Mouse (Mus musculus): Measurements from ENCODE around the gene Lgals3bp.

DNA sequence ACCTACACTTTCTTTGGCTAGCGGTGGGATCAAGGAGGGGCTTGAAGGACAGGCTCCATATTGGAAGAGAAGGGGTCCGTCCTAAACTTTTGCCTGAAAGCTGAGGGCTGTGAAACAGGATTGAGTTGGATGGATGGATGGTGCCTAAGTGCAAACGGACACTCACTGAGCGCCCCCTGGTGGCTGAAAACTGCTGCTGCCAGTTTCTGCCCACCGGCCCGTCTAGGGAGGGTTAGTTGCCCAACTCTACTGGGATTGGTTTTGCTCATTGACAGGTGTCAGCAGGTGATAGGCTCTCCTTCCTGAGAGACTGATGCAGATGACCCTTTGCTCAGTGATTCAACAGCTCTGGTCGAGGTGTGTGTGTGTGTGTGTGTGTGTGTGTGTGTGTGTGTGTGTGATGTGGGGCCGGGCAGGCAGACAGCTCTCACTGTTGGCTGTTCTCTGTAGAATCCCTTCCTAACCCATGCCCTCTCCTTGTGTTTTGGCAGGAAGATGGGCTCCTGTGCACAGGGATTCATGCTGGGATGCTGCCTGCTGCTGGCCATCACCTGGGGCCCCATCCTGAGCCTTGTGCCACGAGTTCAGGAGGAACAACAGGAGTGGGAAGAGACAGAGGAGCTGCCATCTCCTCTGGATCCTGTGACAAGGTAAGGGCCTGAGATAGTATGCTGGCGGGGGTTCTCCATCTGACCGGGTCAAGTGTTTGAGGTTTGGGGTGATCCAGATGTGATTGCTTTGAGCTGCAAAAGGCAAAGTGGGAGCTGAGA is 41.5 kb upstream of the Lgals3bp start:
- peak; percentile 91 for TF ChIP-seq CTCF (IDR thresholded peaks at IDR 0.05; ENCODE audit: low read depth)
- TF ChIP-seq EP300 (IDR thresholded peaks at IDR 0.05; ENCODE audit: low read depth): no peak

All from liver, embryonic 14.5 days (tissue).